Mouse (Mus musculus): ENCODE data around the gene Prr14. TPM values are rescaled to one million over a fixed set of nuclear protein-coding genes. Genes with fewer than 3 reads are reported as not detected.

Prr14 gene
- polyA plus RNA-seq, 1 experiment from 2014 or later = 47.4 TPM

DNA sequence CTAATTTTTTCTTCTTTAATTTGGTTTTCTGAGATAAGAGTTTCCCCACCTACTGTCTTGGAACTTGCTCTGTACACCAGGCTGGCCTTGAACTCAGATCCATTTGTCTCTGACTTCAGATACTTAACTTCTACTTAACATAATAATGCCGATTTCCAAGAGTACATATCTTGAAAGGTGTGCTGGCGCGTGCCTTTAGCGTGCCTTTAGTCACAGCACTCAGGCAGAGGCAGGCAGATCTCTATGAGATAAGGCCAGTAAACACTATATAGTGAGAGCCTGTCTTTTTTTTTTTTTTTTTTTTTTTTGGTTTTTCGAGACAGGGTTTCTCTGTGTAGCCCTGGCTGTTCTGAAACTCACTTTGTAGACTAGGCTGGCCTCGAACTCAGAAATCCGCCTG lies 56.9 kb downstream of the Prr14 start:
- H3K36me3 ChIP-seq = peaks cover 73% of the 10 kb centered on the region
- ATAC-seq (replicated peaks; ENCODE audit: low FRiP score) = no peak
- H3K9me3 ChIP-seq (replicated peaks) = no peaks in the 10 kb centered on the region
- no peaks in the 10 kb centered on the region for H3K27me3 ChIP-seq
- H3K4me3 ChIP-seq (replicated peaks) = no peak overlapping the region
- no peak overlapping the region for H3K4me2 ChIP-seq
- H3K9ac ChIP-seq = no peak overlapping the region
- peaks cover 12% of the 10 kb centered on the region for H3K4me1 ChIP-seq
- 95% methylated on average over 6 of the region's 7 CpGs for WGBS
- no peak overlapping the region for H3K27ac ChIP-seq

DNA sequence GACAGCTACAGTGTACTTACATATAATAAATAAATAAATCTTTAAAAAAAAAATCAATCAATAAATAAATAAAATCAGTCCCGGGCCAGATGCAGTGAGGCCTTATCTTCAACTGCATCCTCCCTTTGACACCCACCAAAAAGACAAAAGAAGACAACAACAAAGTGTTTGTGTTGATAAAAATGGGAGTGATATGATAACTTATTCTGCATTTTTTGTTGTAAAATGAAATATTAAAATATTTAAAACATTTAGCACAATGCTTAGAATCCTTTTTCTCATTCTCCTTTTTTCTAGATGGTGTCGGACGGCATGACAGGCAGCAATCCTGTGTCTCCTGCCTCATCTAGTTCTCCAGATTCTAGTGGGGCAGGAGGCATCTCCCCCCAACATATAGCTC lies 59.9 kb downstream of the Prr14 start, which contains the start of gene Gm42715:
TSS of gene Gm42715 (plus strand) at position 301 of the 400 bp plus-strand sequence.
- 97% methylated on average over 3 of the region's 3 CpGs for WGBS
- H3K9ac ChIP-seq = no peak within 1 kb of the TSS
- ATAC-seq (replicated peaks; ENCODE audit: low FRiP score) = no peak

More for the DNA sequence above, 59.9 kb downstream of the Prr14 start, which contains the start of gene Gm42715:
- Histone ChIP-seq H3K36me3 (peaks cover 94% of the 10 kb centered on the region), H3K4me2 (no peak within 1 kb of the TSS), H3K27me3 (no peaks in the 10 kb centered on the region), H3K4me3 (replicated peaks) (no peak within 1 kb of the TSS), H3K9me3 (replicated peaks) (no peaks in the 10 kb centered on the region), H3K4me1 (no peaks in the 10 kb centered on the region), H3K27ac (no peak within 1 kb of the TSS)

Small RNAs within 50 kb of the gene (microRNA-seq; reads per million reads assigned to microRNA genes)
- not detected for gene Gm47278
- gene Mir7060 = not detected

Other genes starting within 250 kb of the Prr14 start
- gene Zfp553, start 226.6 kb upstream of the Prr14 start, polyA plus RNA-seq (2015; fragmentation: Nextera tagmentation; extraction: Ambion mirVana) = 41.7 and 46.1 TPM in 2 replicates
- gene Sept1, start 226.5 kb upstream of the Prr14 start, polyA plus RNA-seq (2015; fragmentation: Nextera tagmentation; extraction: Ambion mirVana) = 21.3 and 21.7 TPM in 2 replicates
- gene Zfp771, start 215.3 kb upstream of the Prr14 start, polyA plus RNA-seq (2015; fragmentation: Nextera tagmentation; extraction: Ambion mirVana) = 59.3 and 62.3 TPM in 2 replicates
- gene Dctpp1, start 198.9 kb upstream of the Prr14 start, polyA plus RNA-seq (2015; fragmentation: Nextera tagmentation; extraction: Ambion mirVana) = 224 and 226 TPM in 2 replicates
- 112 and 113 TPM in 2 replicates for gene Sephs2, start 185.6 kb upstream of the Prr14 start, polyA plus RNA-seq (2015; fragmentation: Nextera tagmentation; extraction: Ambion mirVana)
- 0.82 and 1.2 TPM in 2 replicates for gene Itgal, start 163.4 kb upstream of the Prr14 start, polyA plus RNA-seq (2015; fragmentation: Nextera tagmentation; extraction: Ambion mirVana)
- gene Zfp768, start 114.0 kb upstream of the Prr14 start, polyA plus RNA-seq (2015; fragmentation: Nextera tagmentation; extraction: Ambion mirVana) = 21.5 and 25.1 TPM in 2 replicates
- gene Zfp747, start 83.6 kb upstream of the Prr14 start, polyA plus RNA-seq (2015; fragmentation: Nextera tagmentation; extraction: Ambion mirVana) = 8.3 and 10.7 TPM in 2 replicates
- 5.7 and 6.3 TPM in 2 replicates for gene 9130019O22Rik, start 72.4 kb upstream of the Prr14 start, polyA plus RNA-seq (2015; fragmentation: Nextera tagmentation; extraction: Ambion mirVana)
- 7.1 and 8.0 TPM in 2 replicates for gene E430018J23Rik, start 66.0 kb upstream of the Prr14 start, polyA plus RNA-seq (2015; fragmentation: Nextera tagmentation; extraction: Ambion mirVana)
- gene Zfp764, start 52.8 kb upstream of the Prr14 start, polyA plus RNA-seq (2015; fragmentation: Nextera tagmentation; extraction: Ambion mirVana) = 7.6 and 8.0 TPM in 2 replicates
- 24.5 and 27.1 TPM in 2 replicates for gene Zfp688, start 37.5 kb upstream of the Prr14 start, polyA plus RNA-seq (2015; fragmentation: Nextera tagmentation; extraction: Ambion mirVana)
- gene Zfp689, start 10.5 kb upstream of the Prr14 start, polyA plus RNA-seq (2015; fragmentation: Nextera tagmentation; extraction: Ambion mirVana) = 8.1 and 8.9 TPM in 2 replicates
- 10.2 and 11.9 TPM in 2 replicates for gene Fbrs, start 19.6 kb downstream of the Prr14 start, polyA plus RNA-seq (2015; fragmentation: Nextera tagmentation; extraction: Ambion mirVana)
- gene Srcap, start 52.4 kb downstream of the Prr14 start, polyA plus RNA-seq (2015; fragmentation: Nextera tagmentation; extraction: Ambion mirVana) = 54.6 and 57.9 TPM in 2 replicates
- 18.7 and 19.4 TPM in 2 replicates for gene Gm42715, start 60.0 kb downstream of the Prr14 start, polyA plus RNA-seq (2015; fragmentation: Nextera tagmentation; extraction: Ambion mirVana)
- gene Tmem265, start 101.8 kb downstream of the Prr14 start, polyA plus RNA-seq (2015; fragmentation: Nextera tagmentation; extraction: Ambion mirVana) = 8.7 and 10.4 TPM in 2 replicates
- 34.6 and 42.5 TPM in 2 replicates for gene Phkg2, start 113.7 kb downstream of the Prr14 start, polyA plus RNA-seq (2015; fragmentation: Nextera tagmentation; extraction: Ambion mirVana)
- gene Ccdc189, start 129.0 kb downstream of the Prr14 start, polyA plus RNA-seq (2015; fragmentation: Nextera tagmentation; extraction: Ambion mirVana) = 14.1 and 16.4 TPM in 2 replicates
- gene Rnf40, start 129.2 kb downstream of the Prr14 start, polyA plus RNA-seq (2015; fragmentation: Nextera tagmentation; extraction: Ambion mirVana) = 47.2 and 48.3 TPM in 2 replicates
- gene Zfp629, start 156.2 kb downstream of the Prr14 start, polyA plus RNA-seq (2015; fragmentation: Nextera tagmentation; extraction: Ambion mirVana) = 17.2 and 18.9 TPM in 2 replicates
- 64.2 and 66.8 TPM in 2 replicates for gene Bcl7c, start 249.3 kb downstream of the Prr14 start, polyA plus RNA-seq (2015; fragmentation: Nextera tagmentation; extraction: Ambion mirVana)